Mouse (Mus musculus) hindbrain, embryonic 14.5 days (tissue): ENCODE results near the gene Tff2. TPM values are rescaled to one million over a fixed set of nuclear protein-coding genes. Genes with fewer than 3 reads are reported as not detected.

ENCODE experiments used
- ATAC-seq: fragments of 200-750 bp; cut with Nextera tagmentation; 2 replicates; pipeline ENCODE4 v1.8.0; 2017; ENCODE audit warnings: moderate number of reproducible peaks, mild to moderate bottlenecking, moderate TSS enrichment, moderate library complexity; ENCODE audit not compliant: low FRiP score
- DNase-seq: peaks from one replicate; pipeline ENCODE4 v3.0.0-alpha.2; 2015; ENCODE audit warnings: low spot score
- H3K27ac ChIP-seq: fragments of 300-500 bp; sonication (generic); 2 replicates; pipeline ENCODE4 v1.5.1; 2014; ENCODE audit warnings: mild to moderate bottlenecking, moderate library complexity
- H3K27me3 ChIP-seq: fragments of 300-500 bp; sonication (generic); 2 replicates; pipeline ENCODE4 v1.6.1; 2014; ENCODE audit warnings: mild to moderate bottlenecking, low read length, mixed read lengths; ENCODE audit not compliant: control insufficient read depth, insufficient read depth
- H3K36me3 ChIP-seq: fragments of 300-500 bp; sonication (generic); replicated peaks from 2 replicates; pipeline ENCODE4 v1.6.1; 2014; ENCODE audit not compliant: control insufficient read depth, insufficient read depth
- H3K4me1 ChIP-seq: fragments of 300-500 bp; sonication (generic); replicated peaks from 2 replicates; pipeline ENCODE4 v1.6.1; 2014; ENCODE audit warnings: antibody characterized with exemption, low read length, mixed read lengths; ENCODE audit not compliant: control insufficient read depth, insufficient read depth
- H3K4me2 ChIP-seq: fragments of 300-500 bp; sonication (generic); replicated peaks from 2 replicates; pipeline ENCODE4 v1.6.1; 2014; ENCODE audit warnings: mild to moderate bottlenecking, moderate library complexity
- H3K4me3 ChIP-seq: fragments of 300-500 bp; sonication (generic); replicated peaks from 2 replicates; pipeline ENCODE4 v1.5.1; 2014; ENCODE audit warnings: mild to moderate bottlenecking, low read length
- H3K9ac ChIP-seq: fragments of 300-500 bp; sonication (generic); 2 replicates; pipeline ENCODE4 v1.6.1; 2014
- H3K9me3 ChIP-seq: fragments of 300-500 bp; sonication (generic); 2 replicates; pipeline ENCODE4 v1.6.1; 2016; ENCODE audit warnings: low read length; ENCODE audit not compliant: control insufficient read depth
- WGBS: fragments of 180-500 bp; shearing (Covaris S2); extraction: QIAGEN DNeasy Blood & Tissue Kit; methylation state at CpG from one replicate; pipeline ENCODE4 v1.1.7; 2014; 5-methylcytosine and 5-hydroxymethylcytosine counted together
- polyA plus RNA-seq: library from polyadenylated mRNA; unstranded; fragments of >200 nt; fragmentation: Nextera tagmentation; extraction: Ambion mirVana; gene quantifications from 2 replicates; pipeline ENCODE4 v1.2.1, GENCODE M21; 2014

Gene Tff2
- polyA plus RNA-seq, 1 experiment from 2014 or later, result not detected

DNA sequence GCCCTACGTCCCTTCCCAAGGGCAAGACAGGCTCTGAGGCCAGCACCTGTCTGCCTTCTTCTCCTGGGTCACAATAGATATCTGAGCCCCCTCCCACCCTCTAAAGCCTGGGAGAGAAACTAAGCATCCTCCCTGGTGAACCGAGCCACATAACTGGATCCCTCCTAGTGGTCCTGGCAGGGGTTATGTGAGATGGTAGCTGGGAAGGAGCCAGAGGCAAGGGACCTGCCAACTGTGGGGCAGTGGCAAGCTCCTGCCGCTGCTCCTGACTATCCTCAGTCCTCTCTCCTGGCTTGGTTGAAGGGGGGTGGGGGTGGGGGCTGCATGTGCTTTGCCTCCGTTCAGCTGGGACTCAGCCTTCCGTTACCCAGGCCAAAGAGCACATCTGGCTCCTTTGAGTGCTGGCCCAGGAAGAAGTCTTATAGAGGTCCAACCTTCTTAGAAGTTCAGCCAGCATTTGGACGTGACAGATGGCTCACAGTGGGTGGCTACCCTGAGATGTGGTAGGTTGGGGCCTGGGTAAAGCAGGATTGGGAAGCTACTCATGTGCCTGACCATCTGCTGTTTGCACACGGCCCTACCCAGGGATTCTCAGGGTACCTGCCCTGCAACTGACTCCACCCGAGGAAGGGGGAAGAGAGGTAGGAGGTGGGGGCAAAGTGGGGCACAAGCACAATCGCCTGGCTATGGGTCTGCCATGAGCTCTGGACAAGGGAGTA lies 18.4 kb downstream of the Tff2 start:
- H3K4me2 ChIP-seq, result no peak overlapping the region
- H3K9me3 ChIP-seq, result peaks cover 8% of the 10 kb centered on the region; the same call in 1 of the 2 replicates
- H3K36me3 ChIP-seq, result no peaks in the 10 kb centered on the region
- ATAC-seq (peak; percentile 60; the same call in 1 of the 2 replicates), DNase-seq (peak; percentile 47)
- H3K27ac ChIP-seq, result no peak overlapping the region
- H3K4me3 ChIP-seq, result no peak overlapping the region
- no peaks in the 10 kb centered on the region for H3K4me1 ChIP-seq
- 39% methylated on average over 9 of the region's 9 CpGs for WGBS
- H3K9ac ChIP-seq, result no peak overlapping the region
- no peaks in the 10 kb centered on the region for H3K27me3 ChIP-seq

DNA sequence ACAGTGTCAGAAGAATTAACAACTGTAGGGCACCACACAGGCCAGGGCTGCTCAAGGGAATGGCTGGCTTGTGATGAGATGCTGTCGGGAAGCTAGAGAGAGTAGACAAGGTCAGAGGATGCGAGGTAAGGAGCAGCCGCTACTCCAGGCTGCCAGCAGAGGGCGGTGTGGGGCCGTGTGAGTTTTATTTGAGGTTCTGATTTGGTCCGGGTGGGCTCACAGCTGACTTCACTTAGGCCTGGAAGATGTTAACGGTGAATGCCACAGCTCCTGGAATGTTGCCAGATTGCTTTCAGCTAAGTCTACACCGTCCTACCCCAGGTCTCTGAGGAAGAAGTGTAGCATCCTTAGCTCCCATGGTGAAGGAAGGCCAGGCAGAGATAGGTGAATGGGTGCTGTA lies 22.1 kb downstream of the Tff2 start:
- H3K27ac ChIP-seq, result no peak overlapping the region
- no peak overlapping the region for H3K9ac ChIP-seq
- H3K4me1 ChIP-seq, result no peaks in the 10 kb centered on the region
- WGBS, result 13% methylated on average over 8 of the region's 8 CpGs
- H3K4me2 ChIP-seq, result no peak overlapping the region
- no peak for ATAC-seq
- peaks cover 8% of the 10 kb centered on the region; the same call in 1 of the 2 replicates for H3K9me3 ChIP-seq
- H3K4me3 ChIP-seq, result no peak overlapping the region
- peaks cover 4% of the 10 kb centered on the region; the same call in 1 of the 2 replicates for H3K36me3 ChIP-seq
- H3K27me3 ChIP-seq, result no peaks in the 10 kb centered on the region
- peak; percentile 70 for DNase-seq

DNA sequence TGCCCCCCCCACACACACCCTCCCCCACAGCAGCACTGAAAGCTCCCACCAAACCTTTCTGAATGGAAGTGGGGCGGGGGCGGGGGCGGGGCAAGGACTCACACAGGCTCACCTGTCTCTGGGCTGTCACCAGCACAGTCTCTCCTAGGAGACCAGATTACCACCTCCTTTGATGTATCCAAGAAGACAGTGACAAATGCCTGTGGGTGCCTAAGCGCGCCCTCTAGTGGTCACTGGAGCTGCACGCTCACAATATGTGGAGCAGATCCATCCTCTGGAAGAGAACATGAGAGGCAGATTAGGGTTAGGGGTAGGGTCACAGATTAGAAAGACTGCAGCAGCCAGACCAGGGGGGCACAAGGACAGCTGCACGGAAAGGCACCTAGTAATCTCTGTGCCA lies 24.7 kb downstream of the Tff2 start:
- Histone ChIP-seq H3K27me3 (no peaks in the 10 kb centered on the region), H3K9me3 (peaks cover 8% of the 10 kb centered on the region; the same call in 1 of the 2 replicates), H3K36me3 (peaks cover 22% of the 10 kb centered on the region), H3K27ac (no peak overlapping the region), H3K9ac (no peak overlapping the region), H3K4me3 (no peak overlapping the region), H3K4me2 (no peak overlapping the region), H3K4me1 (no peaks in the 10 kb centered on the region)
- peak; percentile 82 for DNase-seq
- no peak; the same call in 1 of the 2 replicates for ATAC-seq
- WGBS, result 3% methylated on average over 7 of the region's 7 CpGs

DNA sequence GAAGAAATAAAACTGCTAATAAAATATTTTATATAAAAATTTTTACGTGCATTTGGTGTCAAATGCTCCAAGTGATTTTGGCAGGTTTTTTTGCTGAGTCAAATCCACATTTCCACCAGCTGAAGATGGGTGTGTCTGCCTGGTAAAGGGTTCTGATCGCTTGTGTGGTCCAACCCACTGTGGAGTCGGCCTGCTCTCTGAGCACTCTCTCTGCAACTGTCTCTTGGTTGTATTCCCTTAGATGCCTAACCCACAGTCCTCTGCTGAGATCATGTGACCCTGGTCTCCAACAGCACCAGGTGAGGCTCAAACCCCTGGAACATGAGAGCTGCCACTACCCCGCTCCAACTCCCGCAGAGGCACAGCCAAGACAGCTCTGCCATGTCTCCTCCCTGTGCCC lies 26.1 kb downstream of the Tff2 start:
- no peak overlapping the region for H3K27ac ChIP-seq
- DNase-seq (no peak), ATAC-seq (no peak)
- no peak overlapping the region for H3K9ac ChIP-seq
- H3K4me2 ChIP-seq, result no peak overlapping the region
- H3K4me3 ChIP-seq, result no peak overlapping the region
- peaks cover 37% of the 10 kb centered on the region for H3K36me3 ChIP-seq
- H3K9me3 ChIP-seq, result 0 out of 2 replicates have a peak, but pooled peaks cover under 1% of the 10 kb centered on the region
- H3K4me1 ChIP-seq, result peaks cover 8% of the 10 kb centered on the region; the same call in 1 of the 2 replicates
- H3K27me3 ChIP-seq, result no peaks in the 10 kb centered on the region
- WGBS, result 93% methylated on average over 5 of the region's 5 CpGs

DNA sequence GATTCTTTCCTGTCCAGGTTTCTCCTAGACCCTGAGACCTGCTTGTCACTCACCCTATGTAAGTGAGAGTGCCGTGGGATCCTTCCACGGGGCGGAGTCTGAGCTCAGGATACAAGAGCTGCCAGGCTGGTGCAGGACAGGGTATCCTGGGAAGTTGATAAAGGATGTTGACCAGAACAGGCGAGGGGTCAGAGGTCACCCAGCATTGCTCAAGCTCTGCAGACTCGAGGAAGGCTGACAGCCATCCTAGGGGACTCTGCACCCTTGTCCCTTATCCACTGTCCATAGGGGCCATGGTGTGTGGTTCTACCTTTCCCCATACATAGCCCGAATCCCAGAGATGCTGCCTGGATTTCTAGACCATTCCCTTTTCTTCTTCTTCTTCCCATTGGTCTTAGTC lies 28.0 kb downstream of the Tff2 start:
- H3K4me2 ChIP-seq, result no peak overlapping the region
- no peak for DNase-seq
- no peaks in the 10 kb centered on the region for H3K9me3 ChIP-seq
- H3K27ac ChIP-seq, result no peak overlapping the region
- no peak overlapping the region for H3K9ac ChIP-seq
- peaks cover 50% of the 10 kb centered on the region for H3K36me3 ChIP-seq
- whole genome bisulfite sequencing, result 65% methylated on average over 6 of the region's 6 CpGs
- no peaks in the 10 kb centered on the region for H3K27me3 ChIP-seq
- H3K4me1 ChIP-seq, result peaks cover 8% of the 10 kb centered on the region; the same call in 1 of the 2 replicates
- no peak for ATAC-seq
- no peak overlapping the region for H3K4me3 ChIP-seq

DNA sequence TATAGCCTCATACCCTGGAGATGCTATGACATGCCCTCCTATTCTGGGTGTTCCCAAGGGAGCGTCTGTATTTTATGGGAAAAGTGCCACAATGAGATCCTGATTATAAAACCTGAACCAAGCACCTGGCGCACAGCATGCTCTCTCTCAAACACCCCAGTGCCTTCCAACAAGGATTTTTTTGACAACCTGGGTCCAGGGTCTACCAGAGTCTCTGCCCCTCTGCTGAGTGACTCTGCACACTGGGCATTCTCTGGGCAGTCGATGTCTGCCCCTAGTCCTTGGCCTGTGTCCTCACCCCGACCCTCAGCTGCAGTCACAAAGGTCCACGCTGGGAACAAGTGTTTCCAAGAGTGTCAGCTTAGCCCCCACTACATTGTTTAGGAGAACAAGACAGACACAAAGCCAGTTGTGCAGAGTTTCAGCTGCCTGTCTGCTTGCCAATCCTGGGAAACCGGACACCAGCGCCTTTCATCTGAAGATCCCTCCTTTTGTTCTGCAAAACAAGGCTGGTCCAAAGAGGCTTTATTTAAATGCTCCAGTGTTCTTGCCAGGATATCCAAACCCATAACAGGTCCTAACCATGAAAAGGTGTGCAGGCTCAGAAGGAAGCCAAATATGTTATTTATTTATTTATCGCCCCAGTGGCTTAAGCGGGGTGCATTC lies 30.8 kb downstream of the Tff2 start:
- peaks cover 8% of the 10 kb centered on the region; the same call in 1 of the 2 replicates for H3K4me1 ChIP-seq
- ATAC-seq (no peak), DNase-seq (peak; percentile 38)
- H3K9ac ChIP-seq, result no peak overlapping the region
- no peaks in the 10 kb centered on the region for H3K9me3 ChIP-seq
- peaks cover 76% of the 10 kb centered on the region for H3K36me3 ChIP-seq
- H3K4me3 ChIP-seq, result no peak overlapping the region
- peak overlapping the region; percentile 20; the same call in 1 of the 2 replicates for H3K27ac ChIP-seq
- H3K4me2 ChIP-seq, result no peak overlapping the region
- H3K27me3 ChIP-seq, result no peaks in the 10 kb centered on the region
- 22% methylated on average over 9 of the region's 9 CpGs for WGBS

DNA sequence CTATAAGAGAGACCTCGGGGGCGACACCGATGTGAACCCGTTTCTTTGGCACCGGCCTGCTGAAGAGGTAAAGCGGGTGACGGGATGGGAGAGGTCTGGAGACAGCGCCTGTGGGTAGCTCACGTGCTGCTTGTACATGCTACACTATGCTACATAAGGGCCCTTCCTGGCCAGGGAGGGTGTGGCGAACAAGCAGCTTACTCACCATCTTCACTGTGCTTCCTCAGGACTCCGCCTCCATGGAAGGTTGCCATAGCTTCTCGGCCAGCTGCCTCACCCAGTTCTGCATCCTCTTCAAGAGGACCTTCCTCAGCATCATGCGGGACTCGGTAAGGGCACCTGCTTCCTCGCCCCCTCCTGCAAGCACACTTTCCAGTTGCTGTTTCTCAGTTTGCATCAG lies 35.7 kb downstream of the Tff2 start:
- WGBS, result 91% methylated on average over 15 of the region's 15 CpGs
- peaks cover 52% of the 10 kb centered on the region for H3K36me3 ChIP-seq

DNA sequence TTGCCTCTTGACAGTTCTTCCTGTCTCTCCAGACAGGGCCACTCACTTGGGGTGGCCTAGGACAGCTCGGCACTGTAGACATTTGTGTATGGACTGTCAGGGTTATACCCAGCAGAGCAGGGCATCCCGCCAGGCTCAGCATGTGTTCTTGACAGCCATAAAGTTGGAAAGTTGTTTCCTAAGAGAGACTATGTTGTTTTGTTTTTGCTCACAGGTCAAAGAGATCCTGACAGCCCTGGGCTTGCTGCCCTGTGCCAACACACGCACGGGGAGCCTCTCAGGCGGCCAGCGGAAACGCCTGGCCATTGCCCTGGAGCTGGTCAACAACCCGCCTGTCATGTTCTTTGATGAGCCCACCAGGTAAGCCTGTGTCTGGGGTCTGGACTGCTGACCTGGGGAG lies 40.3 kb downstream of the Tff2 start:
- Histone ChIP-seq H3K4me3 (no peak overlapping the region), H3K9me3 (no peaks in the 10 kb centered on the region), H3K4me2 (no peak overlapping the region), H3K9ac (no peak overlapping the region), H3K4me1 (no peaks in the 10 kb centered on the region), H3K27ac (no peak overlapping the region), H3K27me3 (no peaks in the 10 kb centered on the region), H3K36me3 (peaks cover 28% of the 10 kb centered on the region)
- no peak for DNase-seq
- ATAC-seq, result no peak
- 87% methylated on average over 8 of the region's 8 CpGs for WGBS

More for the DNA sequence above, 35.7 kb downstream of the Tff2 start:
- H3K27me3 ChIP-seq, result no peaks in the 10 kb centered on the region
- no peaks in the 10 kb centered on the region for H3K9me3 ChIP-seq
- H3K27ac ChIP-seq, result no peak overlapping the region
- H3K4me3 ChIP-seq, result no peak overlapping the region
- H3K9ac ChIP-seq, result no peak overlapping the region
- peaks cover 5% of the 10 kb centered on the region; the same call in 1 of the 2 replicates for H3K4me1 ChIP-seq
- no peak overlapping the region for H3K4me2 ChIP-seq
- ATAC-seq (no peak), DNase-seq (no peak)

DNA sequence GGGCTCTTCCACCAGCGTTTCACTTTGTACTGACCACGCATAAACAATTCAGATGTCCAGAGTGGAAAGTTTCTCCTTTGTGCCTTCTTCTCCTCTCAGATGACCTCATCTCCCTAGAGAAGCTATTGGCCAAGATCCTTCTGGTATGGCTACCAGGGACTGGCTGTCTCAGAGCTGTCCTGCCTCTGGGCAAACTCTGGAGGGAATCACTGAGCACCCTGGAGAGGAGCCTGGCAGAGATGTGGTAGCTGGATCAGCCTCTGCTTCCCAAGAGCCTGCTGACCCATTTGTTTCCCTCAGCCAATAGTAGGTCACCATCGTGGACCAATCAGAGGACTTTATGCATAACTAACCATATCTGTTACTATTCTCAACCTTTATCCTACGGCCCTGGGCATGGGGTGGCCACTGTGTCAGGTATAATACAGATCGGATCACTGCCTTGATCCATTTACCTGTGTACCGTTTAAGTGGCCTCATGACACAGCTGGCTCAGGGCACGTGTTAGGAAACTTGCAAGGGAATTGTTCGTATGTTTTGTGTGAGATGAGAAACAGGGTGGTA lies 41.0 kb downstream of the Tff2 start:
- no peaks in the 10 kb centered on the region for H3K9me3 ChIP-seq
- no peak overlapping the region for H3K27ac ChIP-seq
- DNase-seq (no peak), ATAC-seq (no peak)
- H3K4me1 ChIP-seq, result no peaks in the 10 kb centered on the region
- no peak overlapping the region for H3K4me3 ChIP-seq
- peaks cover 23% of the 10 kb centered on the region; the same call in 1 of the 2 replicates for H3K36me3 ChIP-seq
- 91% methylated on average over 8 of the region's 8 CpGs for WGBS
- H3K4me2 ChIP-seq, result no peak overlapping the region
- H3K27me3 ChIP-seq, result no peaks in the 10 kb centered on the region
- no peak overlapping the region for H3K9ac ChIP-seq
